Mouse (Mus musculus): ENCODE measurements around the gene Hif3a. TPM values are rescaled to one million over a fixed set of nuclear protein-coding genes. Genes with fewer than 3 reads are reported as not detected.

The Hif3a gene
- polyA plus RNA-seq, 1 experiment: 11.9 TPM

DNA sequence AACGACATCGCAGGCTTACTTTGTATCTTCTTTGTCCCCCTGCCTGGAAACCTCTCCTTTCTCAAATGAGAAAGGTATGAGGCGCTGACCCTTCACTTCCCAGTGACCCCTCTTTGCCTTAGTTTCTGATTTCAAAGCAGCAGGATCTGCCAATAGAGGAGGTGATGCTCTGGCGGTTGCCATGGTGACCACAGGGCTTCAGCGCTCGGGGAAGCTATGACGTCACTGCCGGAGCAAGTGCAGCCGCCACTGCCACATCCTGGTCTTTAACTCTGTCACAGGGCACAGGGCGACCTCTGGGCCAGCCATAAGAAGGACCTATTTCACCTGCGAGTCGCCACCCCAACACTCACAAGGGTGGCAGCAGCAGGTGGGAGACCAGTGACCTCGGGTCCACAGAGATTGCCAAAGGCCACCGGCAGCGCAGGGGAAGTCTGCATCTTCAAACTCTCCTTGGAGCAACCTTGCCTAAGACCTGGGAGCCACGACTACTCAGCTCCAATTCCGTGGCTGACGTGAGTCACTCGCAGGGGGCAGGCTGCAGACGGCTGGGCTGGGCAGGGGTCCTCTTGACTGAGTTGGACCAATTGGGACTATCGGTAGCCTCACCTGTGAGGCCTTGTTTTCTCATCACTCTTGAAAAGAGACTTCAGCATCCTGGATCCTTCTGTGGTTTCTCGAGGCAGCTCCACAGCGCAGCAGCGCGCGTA, 79.2 kb downstream of the Hif3a start, which contains the start of gene Gm42372:
Gene Gm42372, plus strand, starts transcription at position 228 of the 710 bp plus-strand sequence.
- no peak within 1 kb of the TSS for H3K27ac ChIP-seq (ENCODE audit: insufficient read depth, low read length)
- TF ChIP-seq POLR2A (IDR thresholded peaks at IDR 0.05; ENCODE audit: insufficient read depth, low read length): no peak
- no peak for TF ChIP-seq EP300 (IDR thresholded peaks at IDR 0.05; ENCODE audit: insufficient read depth, low read depth, low read length)
- no peak for TF ChIP-seq CTCF (IDR thresholded peaks at IDR 0.05; ENCODE audit: low read depth, low read length)
- no peaks in the 10 kb centered on the region for H3K4me1 ChIP-seq (ENCODE audit: control insufficient read depth, insufficient read depth, low read length)
- peak within 1 kb of the TSS; percentile 44 for H3K4me3 ChIP-seq (ENCODE audit: low read depth, low read length)
- no peaks in the 10 kb centered on the region for H3K27me3 ChIP-seq (ENCODE audit: control insufficient read depth, insufficient read depth, low read length, poor library complexity, severe bottlenecking)
- H3K9ac ChIP-seq (ENCODE audit: low read depth, poor library complexity, severe bottlenecking): no peak within 1 kb of the TSS
- no peaks in the 10 kb centered on the region for H3K9me3 ChIP-seq (replicated peaks; ENCODE audit: control insufficient read depth, insufficient read depth, low read length, poor library complexity, severe bottlenecking)
- no peaks in the 10 kb centered on the region for H3K36me3 ChIP-seq (ENCODE audit: control insufficient read depth, insufficient read depth, low read length, poor library complexity, severe bottlenecking)

Other genes starting within 250 kb of the Hif3a start
- 53.5 and 55.5 TPM in 2 replicates for gene Strn4, start 246.5 kb downstream of the Hif3a start, polyA plus RNA-seq (2011; ENCODE audit: insufficient read depth, insufficient read length, low read depth, missing spikeins)
- 14.7 and 17.4 TPM in 2 replicates for gene Fkrp, start 245.7 kb downstream of the Hif3a start, polyA plus RNA-seq (2011; ENCODE audit: insufficient read depth, insufficient read length, low read depth, missing spikeins)
- gene Prkd2, start 219.5 kb downstream of the Hif3a start, polyA plus RNA-seq (2011; ENCODE audit: insufficient read depth, insufficient read length, low read depth, missing spikeins): 18.4 and 18.5 TPM in 2 replicates
- gene Dact3, start 187.1 kb downstream of the Hif3a start, polyA plus RNA-seq (2011; ENCODE audit: insufficient read depth, insufficient read length, low read depth, missing spikeins): 19.2 and 20.8 TPM in 2 replicates
- 4.5 and 4.6 TPM in 2 replicates for gene Gng8, start 170.6 kb downstream of the Hif3a start, polyA plus RNA-seq (2011; ENCODE audit: insufficient read depth, insufficient read length, low read depth, missing spikeins)
- gene Ptgir, start 155.9 kb downstream of the Hif3a start, polyA plus RNA-seq (2011; ENCODE audit: insufficient read depth, insufficient read length, low read depth, missing spikeins): not detected in 2 replicates
- 358 and 368 TPM in 2 replicates for gene Calm3, start 138.3 kb downstream of the Hif3a start, polyA plus RNA-seq (2011; ENCODE audit: insufficient read depth, insufficient read length, low read depth, missing spikeins)
- gene Pnmal2, start 117.7 kb downstream of the Hif3a start, polyA plus RNA-seq (2011; ENCODE audit: insufficient read depth, insufficient read length, low read depth, missing spikeins): 1.5 and 1.6 TPM in 2 replicates
- not detected in 2 replicates for gene Pnmal1, start 102.7 kb downstream of the Hif3a start, polyA plus RNA-seq (2011; ENCODE audit: insufficient read depth, insufficient read length, low read depth, missing spikeins)
- gene Gm42372, start 79.3 kb downstream of the Hif3a start, polyA plus RNA-seq (2011; ENCODE audit: insufficient read depth, insufficient read length, low read depth, missing spikeins): 1.1 and 1.2 TPM in 2 replicates
- 4.2 and 4.4 TPM in 2 replicates for gene Ccdc8, start 69.7 kb downstream of the Hif3a start, polyA plus RNA-seq (2011; ENCODE audit: insufficient read depth, insufficient read length, low read depth, missing spikeins)
- 106 and 107 TPM in 2 replicates for gene Ppp5c, start 34.5 kb downstream of the Hif3a start, polyA plus RNA-seq (2011; ENCODE audit: insufficient read depth, insufficient read length, low read depth, missing spikeins)
- gene Psg16, start 11.6 kb upstream of the Hif3a start, polyA plus RNA-seq (2011; ENCODE audit: insufficient read depth, insufficient read length, low read depth, missing spikeins): 0.29 and 3.3 TPM in 2 replicates
- gene Ceacam3, start 87.9 kb upstream of the Hif3a start, polyA plus RNA-seq (2011; ENCODE audit: insufficient read depth, insufficient read length, low read depth, missing spikeins): 0.41 and 0.73 TPM in 2 replicates
- gene Psg29, start 141.1 kb upstream of the Hif3a start, polyA plus RNA-seq (2011; ENCODE audit: insufficient read depth, insufficient read length, low read depth, missing spikeins): 0.20 and 0.43 TPM in 2 replicates